Mouse (Mus musculus) retina, postnatal 7 days (tissue): Measurements from ENCODE around the gene Uap1l1.
"Not testable (repeated sequence)": the region's sequence is repeated elsewhere in the genome, so short reads cannot be mapped to it uniquely, and the experiment has no call there.

Experiments used
- DNase-seq: peaks from one replicate; pipeline ENCODE4 v3.0.0-alpha.2; 2012; ENCODE audit warnings: low read depth, low spot score

The Uap1l1 gene

DNA sequence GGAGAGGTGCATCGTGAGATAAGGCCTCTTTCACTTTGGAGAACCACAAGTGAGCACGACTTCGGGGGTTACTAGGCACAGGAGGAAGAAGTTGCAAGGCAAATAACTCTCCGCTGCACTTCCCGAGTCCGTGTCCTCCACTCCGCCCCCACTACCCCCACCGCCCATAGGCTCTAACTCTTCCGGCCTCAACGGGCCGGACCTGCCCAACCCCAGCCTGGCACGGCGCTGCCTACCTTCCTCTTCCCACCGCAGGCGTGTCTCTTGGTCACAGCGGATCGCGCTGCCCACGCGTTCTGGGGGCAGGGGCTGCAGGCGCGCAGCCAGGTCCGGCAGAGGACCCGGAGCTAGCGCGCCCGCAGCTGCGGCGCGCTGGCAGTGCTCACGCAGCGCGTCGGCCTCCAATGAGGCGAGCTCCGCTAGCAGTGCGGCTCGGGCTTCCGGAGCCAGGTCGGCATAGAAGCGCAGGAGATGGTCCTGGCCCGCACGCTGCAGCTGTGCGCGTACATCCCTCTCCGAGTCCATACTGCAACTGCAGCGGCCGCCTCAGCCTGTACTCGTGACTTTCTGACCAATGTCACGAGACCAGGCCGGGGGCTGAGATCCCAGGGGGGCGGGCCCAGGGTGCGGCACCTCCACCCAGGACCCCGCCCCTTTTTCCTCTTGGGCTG lies at the start of gene Uap1l1:
Gene Uap1l1, minus strand, starts transcription at position 592 of the 671 bp plus-strand sequence.
- peak; percentile 36 for DNase-seq

- DNase-seq = not testable (repeated sequence)
Measured at GRCm38 (mm10) chr2:25413436-25413835, 48.0 kb upstream of the Uap1l1 start.

DNA sequence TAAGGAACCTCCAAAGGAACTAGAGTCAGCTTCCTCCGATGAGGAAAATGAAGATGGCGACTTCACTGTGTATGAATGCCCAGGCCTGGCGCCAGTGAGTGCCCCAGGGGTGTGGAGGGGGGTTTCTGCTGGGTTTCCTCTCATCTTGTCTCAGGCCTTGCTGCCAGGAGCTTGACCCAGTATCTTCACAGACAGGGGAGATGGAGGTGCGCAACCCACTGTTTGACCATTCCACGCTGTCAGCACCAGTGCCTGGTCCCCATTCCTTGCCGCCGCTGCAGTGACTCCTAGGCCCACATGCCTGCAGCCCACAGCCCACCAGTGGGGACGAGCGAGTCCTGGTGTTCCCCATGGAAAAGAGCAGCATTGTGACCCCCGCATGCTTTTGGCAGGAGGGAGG lies 43.4 kb upstream of the Uap1l1 start:
- no peak for DNase-seq

- DNase-seq = no peak
Measured at GRCm38 (mm10) chr2:25403994-25404393, 38.5 kb upstream of the Uap1l1 start.

DNA sequence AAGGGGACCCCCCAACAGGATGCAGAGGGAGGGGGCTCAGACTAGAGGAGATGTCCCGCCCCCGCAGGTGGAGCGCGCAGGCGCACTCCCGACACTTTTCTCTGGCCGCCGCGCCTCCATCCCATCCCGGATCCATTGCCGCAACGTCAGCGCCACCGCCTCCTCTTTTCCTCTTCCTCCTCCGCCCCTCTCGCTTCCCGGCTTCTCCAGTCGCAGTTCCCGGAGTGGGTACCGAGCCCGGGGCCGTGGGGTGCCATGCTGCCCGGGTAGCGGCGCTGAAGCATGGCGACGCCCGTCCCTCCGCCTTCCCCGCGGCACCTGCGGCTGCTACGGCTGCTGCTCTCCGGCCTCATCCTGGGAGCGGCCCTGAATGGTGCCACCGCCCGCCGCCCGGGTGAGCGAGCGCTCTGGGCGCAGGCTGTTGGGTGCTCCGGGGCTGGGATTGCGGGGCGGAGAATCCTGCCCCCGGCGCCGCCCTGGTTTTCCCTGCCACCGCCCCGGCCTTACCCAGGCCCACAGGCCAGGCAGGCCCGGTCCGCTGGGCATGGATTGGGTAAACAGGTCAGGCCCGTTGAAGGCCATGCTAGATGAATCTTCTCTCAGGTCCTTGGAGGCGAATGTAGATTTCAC lies 37.6 kb upstream of the Uap1l1 start:
- DNase-seq = peak; percentile 60

DNA sequence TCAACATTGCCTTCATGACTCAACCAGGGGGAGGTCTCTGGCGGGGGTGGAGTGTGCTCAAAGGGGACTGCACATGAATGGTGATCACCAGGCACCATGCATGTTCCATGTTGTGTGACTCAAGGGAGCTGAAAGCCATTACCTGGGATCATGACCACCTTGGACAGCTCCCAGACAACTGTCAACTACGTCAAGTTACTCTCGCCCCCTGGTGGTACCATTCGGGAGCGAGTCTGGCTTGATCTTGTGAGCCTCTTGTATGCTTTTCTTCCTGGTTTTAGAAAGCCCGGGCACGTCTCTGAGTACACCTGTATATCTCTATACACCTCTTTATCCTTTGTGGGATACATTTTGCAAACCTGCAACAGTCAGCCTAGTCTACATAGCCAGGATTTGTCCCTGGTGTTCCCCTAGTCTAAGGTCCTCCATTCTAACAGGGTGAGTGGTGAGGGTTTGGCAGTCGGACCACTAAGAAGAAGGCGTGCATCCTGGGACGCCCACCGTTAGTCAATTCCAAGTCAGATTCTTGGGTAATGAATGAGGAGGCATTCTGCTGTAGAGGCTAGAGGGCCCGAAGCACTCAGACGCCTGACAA lies 37.0 kb upstream of the Uap1l1 start:
- peak; percentile 74 for DNase-seq

DNA sequence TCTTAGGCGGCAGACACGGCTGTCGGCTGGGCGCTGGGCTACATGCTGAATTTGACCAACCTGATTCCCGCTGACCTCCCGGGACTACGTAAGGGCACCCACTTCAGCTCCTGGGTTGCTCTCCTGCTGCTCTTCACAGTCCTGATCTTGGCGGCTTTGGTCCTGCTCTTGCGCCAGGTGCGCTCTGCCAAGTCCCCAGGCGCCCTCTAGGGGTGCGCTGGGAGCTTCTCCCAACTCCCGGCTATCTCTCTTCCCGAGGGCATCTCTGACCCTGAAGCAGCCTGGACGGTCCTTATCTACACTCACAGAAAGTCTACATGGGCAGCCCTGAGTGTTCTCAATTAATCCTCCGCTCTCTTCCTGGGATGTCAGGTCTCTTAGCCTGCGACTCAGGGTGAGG lies 35.3 kb upstream of the Uap1l1 start:
- peak; percentile 38 for DNase-seq

GRCm38 (mm10) chr2:25400291-25400690 lies 34.8 kb upstream of the Uap1l1 start:
- DNase-seq = no peak

- no peak for DNase-seq
Measured at GRCm38 (mm10) chr2:25399051-25399450, 33.6 kb upstream of the Uap1l1 start, which contains the start of gene Npdc1. Gene Npdc1, plus strand, starts transcription at chr2:25399351.

- DNase-seq = no peak
Measured at GRCm38 (mm10) chr2:25398065-25398464, 32.6 kb upstream of the Uap1l1 start.

DNA sequence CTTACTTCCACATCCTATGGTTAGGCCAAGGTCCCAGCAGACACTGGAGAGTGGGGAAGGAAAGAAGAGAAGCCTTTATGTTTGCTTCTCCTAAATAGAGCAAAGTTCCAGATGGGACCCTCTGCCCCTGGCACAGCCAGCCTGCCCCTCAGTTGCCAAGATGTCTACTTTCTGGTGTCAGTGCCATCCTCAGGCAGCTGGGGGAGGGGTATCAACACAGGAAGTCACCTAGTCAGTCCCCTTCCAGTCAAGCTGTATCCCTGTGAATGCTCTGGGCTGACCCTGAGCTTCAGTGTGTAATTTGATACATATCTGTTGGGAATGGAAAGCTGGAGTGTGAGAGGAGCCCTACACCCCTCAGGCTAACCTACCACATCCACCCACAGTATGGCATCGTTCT lies 31.5 kb upstream of the Uap1l1 start:
- DNase-seq = no peak

GRCm38 (mm10) chr2:25396597-25396983 lies 31.1 kb upstream of the Uap1l1 start:
- DNase-seq = no peak

DNA sequence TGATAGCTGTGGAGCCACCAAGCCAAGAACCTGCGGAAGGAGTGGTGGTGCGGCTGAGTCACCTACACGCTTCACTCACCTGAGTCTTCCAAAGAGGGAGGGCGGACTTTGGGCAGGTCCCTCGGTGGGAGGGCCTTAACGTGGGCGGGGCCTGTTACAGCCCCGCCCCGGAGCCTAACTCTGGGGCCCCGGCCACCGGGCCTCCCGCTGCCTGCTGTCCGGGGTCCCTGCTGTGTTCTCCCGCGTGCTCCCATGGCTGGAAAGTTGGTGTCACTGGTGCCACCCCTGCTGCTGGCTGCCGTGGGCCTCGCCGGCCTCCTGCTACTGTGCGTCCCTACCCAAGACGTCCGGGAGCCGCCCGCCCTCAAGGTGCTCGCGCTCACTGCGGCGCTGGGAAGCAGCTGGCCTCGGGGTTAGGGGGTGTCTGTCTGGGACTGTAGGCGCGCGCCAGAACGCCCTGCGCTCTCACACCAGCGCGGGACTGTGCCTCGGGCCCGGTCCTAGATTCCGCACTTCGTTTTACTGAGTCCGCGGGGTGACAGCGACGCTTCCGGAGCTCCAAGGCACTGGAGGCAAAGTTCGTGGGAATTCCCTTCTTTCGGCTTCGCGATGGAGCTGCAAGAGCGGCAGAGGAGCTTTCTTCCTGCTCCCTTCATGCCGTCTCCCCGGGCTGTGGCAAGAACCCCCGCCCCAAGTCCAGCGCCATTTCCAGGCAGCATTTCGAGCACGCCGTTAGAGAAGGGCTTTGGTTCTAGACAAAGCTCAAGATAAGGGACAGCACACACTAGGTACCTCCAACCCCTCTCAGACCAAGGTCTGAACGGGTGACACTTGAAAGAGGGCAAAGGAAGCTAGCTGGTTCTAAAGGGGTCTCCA lies 30.5 kb upstream of the Uap1l1 start, which contains the start of gene Entpd2:
Gene Entpd2, plus strand, starts transcription at position 154 of the 876 bp plus-strand sequence.
- DNase-seq = no peak

GRCm38 (mm10) chr2:25394281-25395221 lies 29.1 kb upstream of the Uap1l1 start:
- no peak for DNase-seq

DNA sequence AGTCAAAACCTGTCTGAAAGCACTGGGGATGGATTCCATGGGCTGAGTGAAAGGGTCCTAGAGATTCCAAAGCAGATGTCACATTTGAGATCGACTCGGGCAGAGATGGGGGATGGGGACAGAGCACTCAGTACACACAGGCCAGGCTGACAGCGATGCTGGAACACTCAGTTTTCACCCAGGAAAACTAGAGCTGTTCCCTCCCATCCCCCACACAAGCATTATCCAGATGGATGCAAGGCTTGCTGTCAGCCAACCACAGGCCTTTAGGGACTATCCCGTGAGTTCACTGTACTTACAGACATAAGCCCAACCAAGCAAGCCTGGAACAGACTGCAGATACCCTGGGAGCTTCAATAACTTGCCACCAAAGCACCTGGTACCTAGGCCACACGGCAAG lies 25.8 kb upstream of the Uap1l1 start:
- no peak for DNase-seq

DNA sequence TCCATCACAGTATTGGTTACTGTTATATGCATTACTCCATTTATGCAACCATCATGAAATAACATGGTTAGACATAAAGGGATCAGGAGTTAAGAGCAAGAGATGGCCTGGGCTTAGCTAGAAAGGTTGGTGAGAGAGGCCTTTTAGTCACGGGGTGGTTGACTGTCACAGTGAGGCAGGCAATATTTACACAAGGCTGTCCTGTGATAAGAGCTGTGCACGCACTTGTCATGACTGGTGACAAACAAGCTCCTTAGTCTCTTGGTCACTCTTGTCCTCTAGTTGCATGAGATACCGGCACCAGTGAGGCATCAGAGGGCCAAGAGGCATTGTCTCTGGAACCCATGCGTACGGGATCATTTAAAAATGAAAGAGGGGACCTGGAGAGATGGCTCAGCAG lies 19.0 kb upstream of the Uap1l1 start:
- no peak for DNase-seq

DNA sequence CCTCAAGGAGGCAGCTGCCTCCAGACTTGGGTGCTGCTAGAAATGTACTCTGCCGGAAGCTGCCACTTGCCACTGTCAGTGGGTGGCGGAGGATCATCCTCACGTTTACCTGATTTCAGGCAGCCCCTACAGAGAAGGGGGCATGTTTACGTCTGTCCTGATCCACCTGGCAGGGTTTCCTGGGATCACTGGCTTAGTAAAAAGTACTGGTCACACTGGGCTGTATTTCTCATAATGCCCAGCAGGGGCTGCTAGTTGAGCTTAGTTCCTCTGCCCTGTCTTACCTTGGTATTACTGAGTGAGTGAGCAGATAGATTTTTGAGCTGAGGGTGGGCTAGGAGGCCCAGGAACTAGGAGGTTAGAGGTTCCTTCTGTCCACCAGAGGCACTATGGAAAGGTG lies 11.1 kb upstream of the Uap1l1 start:
- no peak for DNase-seq

DNA sequence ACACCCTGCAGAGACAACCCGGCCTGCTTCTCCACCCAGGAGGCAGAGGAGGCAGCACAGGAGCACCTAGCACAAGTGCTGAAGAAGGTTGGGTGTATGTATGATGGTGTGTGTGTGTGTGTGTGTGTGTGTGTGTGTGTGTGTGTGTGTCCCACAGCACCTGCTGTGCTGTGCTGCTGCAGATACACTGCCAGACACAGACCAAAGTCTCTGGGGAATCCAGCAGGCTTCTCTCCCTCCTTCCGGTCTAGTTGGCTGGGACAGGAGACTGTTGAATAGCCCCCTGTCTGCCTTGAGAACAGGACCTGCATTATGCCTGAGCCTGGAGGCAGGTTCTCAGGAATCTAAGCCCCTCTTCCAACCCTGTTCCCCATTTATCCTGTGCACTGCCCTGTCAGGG lies 7.9 kb upstream of the Uap1l1 start:
- no peak for DNase-seq

DNA sequence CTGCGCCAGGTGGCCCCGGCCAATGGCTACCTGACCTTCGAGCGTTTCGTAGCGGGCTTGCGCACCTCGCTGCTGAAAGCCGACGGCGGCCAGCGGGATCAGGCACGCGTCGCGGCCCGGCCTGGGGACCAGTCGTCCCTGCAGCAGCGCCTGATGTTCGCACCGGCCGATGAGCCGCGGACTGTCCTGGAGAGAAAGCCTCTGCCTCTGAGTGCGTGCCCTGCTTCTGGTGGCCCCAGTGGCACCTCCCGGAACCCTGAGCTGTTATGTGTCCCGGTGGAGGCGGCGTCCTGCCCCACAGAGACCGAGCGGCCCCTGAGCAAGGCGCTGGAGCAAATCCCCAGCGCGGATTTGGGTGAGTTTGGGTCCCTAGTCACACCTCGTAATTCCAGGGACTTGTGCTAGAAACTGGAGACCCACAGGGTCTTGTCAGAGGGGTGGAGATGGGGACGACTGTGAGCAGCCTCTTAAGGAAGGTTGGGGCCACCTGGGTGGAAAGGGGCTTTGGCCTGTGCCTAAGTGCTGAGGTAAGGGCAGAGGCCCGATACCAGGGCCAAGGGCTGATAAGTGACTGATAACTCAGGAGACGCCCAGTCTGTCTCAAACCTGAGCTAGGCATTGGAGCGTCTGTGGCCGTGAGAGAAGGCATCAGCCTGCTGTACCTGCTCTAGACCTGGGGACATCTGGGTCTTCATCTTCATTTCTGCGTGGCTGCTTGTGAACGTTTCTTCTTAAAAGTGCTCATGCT lies 7.3 kb upstream of the Uap1l1 start:
- DNase-seq = no peak
